8 mouse cellular contexts compared by ENCODE assay signal in genomic region chr16:31066344-31067098, GRCm38 (mm10). TPM values are rescaled to one million over a fixed set of nuclear protein-coding genes. Genes with fewer than 3 reads are reported as not detected.
DNase-seq lines count a peak whose midpoint lies in the region; ATAC-seq lines count a peak whose summit lies in the region.

No protein-coding gene starts in this region.

- H3K36me3 ChIP-seq in embryonic facial prominence, embryonic 14.5 days (ENCODE audit: control insufficient read depth, insufficient read depth, low read length): no peaks in the 10 kb centered on the region
- H3K36me3 ChIP-seq in lung, embryonic 15.5 days: no peaks in the 10 kb centered on the region

- H3K9ac ChIP-seq in embryonic facial prominence, embryonic 14.5 days (ENCODE audit: low read depth, low read length): no peak overlapping the region; the same call in 1 of the 2 replicates
- no peak overlapping the region for H3K9ac ChIP-seq in lung, embryonic 15.5 days

- H3K27ac ChIP-seq in embryonic facial prominence, embryonic 14.5 days (replicated peaks; ENCODE audit: low read depth, low read length): peak overlapping the region; percentile 45; the same call in 1 of the 2 replicates
- H3K27ac ChIP-seq in lung, embryonic 15.5 days: peak overlapping the region; percentile 79

- peak; percentile 39 for DNase-seq in layer of hippocampus, adult 9-11 months
- DNase-seq in layer of hippocampus, adult 9-10 months (ENCODE audit: low spot score): no peak
- peak; percentile 67 for DNase-seq in embryonic facial prominence, embryonic 14.5 days (ENCODE audit: low spot score)
- peak; percentile 55 for DNase-seq in kidney, adult 11 months
- DNase-seq in thymus, postnatal 25 days: peak; percentile 25
- DNase-seq in urinary bladder, postnatal 10 days (ENCODE audit: low spot score): no peak
- no peak for DNase-seq in urinary bladder, postnatal 36 days (ENCODE audit: low spot score in 2 of 2)

- no peaks in the 10 kb centered on the region for H3K27me3 ChIP-seq in embryonic facial prominence, embryonic 14.5 days (replicated peaks; ENCODE audit: control insufficient read depth, insufficient read depth, low read length)
- no peaks in the 10 kb centered on the region for H3K27me3 ChIP-seq in lung, embryonic 15.5 days

- H3K9me3 ChIP-seq in embryonic facial prominence, embryonic 14.5 days (ENCODE audit: control insufficient read depth, low read length): no peaks in the 10 kb centered on the region
- no peaks in the 10 kb centered on the region for H3K9me3 ChIP-seq in lung, embryonic 15.5 days

- WGBS in embryonic facial prominence, embryonic 14.5 days: 55% methylated on average over 15 of the region's 15 CpGs
- WGBS in lung, embryonic 15.5 days: 45% methylated on average over 15 of the region's 15 CpGs

- no peak overlapping the region for H3K4me3 ChIP-seq in embryonic facial prominence, embryonic 14.5 days (ENCODE audit: low read depth, low read length)
- H3K4me3 ChIP-seq in lung, embryonic 15.5 days: no peak overlapping the region

- H3K4me1 ChIP-seq in embryonic facial prominence, embryonic 14.5 days (ENCODE audit: control insufficient read depth, insufficient read depth, low read length): peaks cover 14% of the 10 kb centered on the region; the same call in 1 of the 2 replicates
- peaks cover 26% of the 10 kb centered on the region for H3K4me1 ChIP-seq in lung, embryonic 15.5 days

- no peak for ATAC-seq in embryonic facial prominence, embryonic 14.5 days (ENCODE audit: low read depth)
- peak; percentile 19; the same call in 1 of the 2 replicates for ATAC-seq in lung, embryonic 15.5 days (ENCODE audit: borderline replicate concordance, extremely low read depth, low FRiP score, low TSS enrichment)

- no peak overlapping the region for H3K4me2 ChIP-seq in embryonic facial prominence, embryonic 14.5 days (ENCODE audit: low read depth, low read length)
- 0 out of 2 replicates have a peak overlapping the region, but pooled peaks have one; percentile 11 for H3K4me2 ChIP-seq in lung, embryonic 15.5 days

RNA-seq across cellular contexts. Expression of gene Xxylt1, which starts 14.7 kb away (rescaled TPM):
- 19.1 and 21.2 TPM in 2 replicates for polyA plus RNA-seq in embryonic facial prominence, embryonic 14.5 days (2014; fragmentation: Nextera tagmentation; extraction: Ambion mirVana)
- polyA plus RNA-seq in lung, embryonic 15.5 days (2015; fragmentation: Nextera tagmentation; extraction: Ambion mirVana): 17.2 and 18.1 TPM in 2 replicates

Comparison
In these comparisons a context has a peak if more than half of its experiments do, and no peak if none do; other contexts are left out.
1. DNase-seq: peak in layer of hippocampus, adult 9-11 months (single experiment), embryonic facial prominence, embryonic 14.5 days (single experiment), kidney, adult 11 months (single experiment) and thymus, postnatal 25 days (single experiment); none in layer of hippocampus, adult 9-10 months (single experiment), urinary bladder, postnatal 10 days (single experiment) and urinary bladder, postnatal 36 days (0 of 2).